Mouse (Mus musculus): ENCODE results near the gene Ripor1.

DNA sequence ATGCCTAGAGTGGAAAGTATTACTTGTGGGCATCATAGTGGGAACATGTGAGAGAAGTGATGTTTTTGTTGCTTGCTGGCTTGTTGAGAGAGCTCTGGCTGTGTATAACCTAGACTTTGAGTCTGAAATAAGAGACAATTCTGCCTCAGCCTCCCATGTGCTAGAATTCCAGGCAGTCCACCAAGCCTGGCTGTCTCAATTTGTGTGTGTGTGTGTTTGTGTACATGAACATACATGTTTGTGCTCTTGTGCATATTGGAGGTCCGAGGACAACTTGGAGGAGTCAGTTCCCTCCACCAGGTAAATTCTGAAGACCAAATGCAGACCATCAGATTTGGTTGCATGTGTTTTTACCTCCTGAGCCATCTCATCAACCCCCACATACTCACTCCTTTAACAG, 40.1 kb downstream of the Ripor1 start:
- TF ChIP-seq CTCF (IDR thresholded peaks at IDR 0.05; ENCODE audit: low read depth, low read length) (no peak), POLR2A (IDR thresholded peaks at IDR 0.05; ENCODE audit: insufficient read depth, low read length) (no peak)
